Mouse (Mus musculus): ENCODE results near the gene Gm20388. TPM values are rescaled to one million over a fixed set of nuclear protein-coding genes. Genes with fewer than 3 reads are reported as not detected.

Gene Gm20388
- polyA plus RNA-seq, 1 experiment, result 28.1 TPM

DNA sequence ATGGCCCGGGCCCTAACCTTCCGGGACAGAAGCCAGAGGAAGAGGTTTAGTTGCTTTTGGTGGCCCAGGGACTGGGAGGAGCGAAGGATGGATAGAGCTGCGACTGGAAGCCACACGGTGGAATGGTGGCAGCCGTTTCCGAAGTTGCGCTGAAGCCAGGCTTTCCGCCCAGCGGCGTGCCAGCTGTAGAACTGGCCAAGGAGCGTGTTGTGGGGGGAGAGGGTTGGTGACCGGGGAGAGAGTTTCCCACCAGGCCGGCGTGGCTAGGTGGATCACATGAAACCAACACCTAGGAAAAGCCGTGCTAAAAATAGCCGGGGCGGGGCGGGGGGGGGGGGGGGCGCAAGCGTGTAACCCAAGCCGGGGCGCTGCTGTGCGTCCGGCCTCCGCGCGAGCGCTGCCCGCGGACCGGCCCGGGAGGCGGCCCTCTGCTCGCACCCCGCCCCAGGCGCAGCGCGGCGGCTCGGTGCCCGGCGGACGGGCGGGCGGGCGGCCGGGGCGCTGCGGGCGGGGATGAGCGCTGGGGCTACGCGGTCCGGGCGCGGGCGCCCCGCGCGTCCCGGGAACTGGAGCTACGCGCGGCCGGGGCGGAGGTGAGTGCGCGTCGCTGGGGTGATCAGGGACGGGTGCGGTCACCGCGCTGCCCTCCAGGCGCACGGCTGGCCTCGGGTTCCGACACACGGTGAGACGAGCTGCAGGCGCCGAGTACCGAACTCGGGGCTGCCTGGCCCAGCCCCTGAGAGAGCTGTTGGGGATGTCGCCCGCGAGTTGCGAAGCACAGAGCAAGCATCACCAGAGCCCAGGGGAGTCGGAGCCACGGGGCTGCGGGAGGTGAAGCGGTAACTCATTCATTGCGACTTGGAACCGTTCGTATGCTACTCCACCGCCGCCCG, 2319.4 kb downstream of the Gm20388 start:
- peak overlapping the region; percentile 70 for H3K4me3 ChIP-seq (ENCODE audit: low read depth, low read length)
- no peaks in the 10 kb centered on the region for H3K9me3 ChIP-seq (replicated peaks; ENCODE audit: control insufficient read depth, insufficient read depth, low read length, poor library complexity, severe bottlenecking)
- TF ChIP-seq CTCF (IDR thresholded peaks at IDR 0.05; ENCODE audit: low read depth, low read length) (no peak), EP300 (IDR thresholded peaks at IDR 0.05; ENCODE audit: insufficient read depth, low read depth, low read length) (no peak), POLR2A (IDR thresholded peaks at IDR 0.05; ENCODE audit: insufficient read depth, low read length) (no peak)
- peak overlapping the region; percentile 61 for H3K9ac ChIP-seq (ENCODE audit: low read depth, poor library complexity, severe bottlenecking)
- H3K36me3 ChIP-seq (ENCODE audit: control insufficient read depth, insufficient read depth, low read length, poor library complexity, severe bottlenecking), result no peaks in the 10 kb centered on the region
- H3K27ac ChIP-seq (ENCODE audit: insufficient read depth, low read length), result no peak overlapping the region
- peaks cover 2% of the 10 kb centered on the region for H3K4me1 ChIP-seq (ENCODE audit: control insufficient read depth, insufficient read depth, low read length)
- H3K27me3 ChIP-seq (ENCODE audit: control insufficient read depth, insufficient read depth, low read length, poor library complexity, severe bottlenecking), result peaks cover 5% of the 10 kb centered on the region

DNA sequence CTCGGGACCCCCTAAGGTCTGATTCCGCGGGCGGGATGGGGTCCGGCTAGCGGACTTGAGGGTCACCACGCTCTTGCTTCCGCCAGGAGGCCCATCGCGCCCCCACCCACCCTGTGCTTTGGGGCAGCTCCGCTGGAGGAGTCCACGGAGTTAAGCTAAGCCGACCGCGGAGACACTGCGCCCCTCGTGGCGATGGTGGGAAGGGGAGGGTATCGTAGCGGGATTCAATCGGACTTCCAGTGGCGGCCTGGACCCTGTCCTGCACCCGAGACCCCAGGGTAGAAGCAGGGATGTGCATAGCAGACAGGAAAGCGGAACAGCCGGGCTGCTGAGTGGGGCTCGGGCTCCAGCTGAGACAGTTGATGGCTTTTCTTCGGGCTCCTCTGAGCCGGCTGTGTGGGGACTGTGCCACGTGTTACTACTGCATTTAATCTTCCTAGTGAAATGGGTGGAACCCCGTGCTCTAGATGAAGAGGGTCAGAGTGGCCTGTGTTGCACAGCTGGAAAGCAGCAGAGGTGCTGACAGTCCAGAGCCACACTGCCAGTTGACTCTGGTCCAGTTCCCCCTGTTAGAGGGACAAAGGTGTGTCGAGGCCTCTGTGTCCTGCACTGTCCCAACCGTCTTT, 2320.2 kb downstream of the Gm20388 start:
- peak overlapping the region; percentile 70 for H3K4me3 ChIP-seq (ENCODE audit: low read depth, low read length)
- no peak overlapping the region for H3K27ac ChIP-seq (ENCODE audit: insufficient read depth, low read length)
- no peaks in the 10 kb centered on the region for H3K9me3 ChIP-seq (replicated peaks; ENCODE audit: control insufficient read depth, insufficient read depth, low read length, poor library complexity, severe bottlenecking)
- H3K27me3 ChIP-seq (ENCODE audit: control insufficient read depth, insufficient read depth, low read length, poor library complexity, severe bottlenecking), result peaks cover 5% of the 10 kb centered on the region
- peaks cover 2% of the 10 kb centered on the region for H3K4me1 ChIP-seq (ENCODE audit: control insufficient read depth, insufficient read depth, low read length)
- no peaks in the 10 kb centered on the region for H3K36me3 ChIP-seq (ENCODE audit: control insufficient read depth, insufficient read depth, low read length, poor library complexity, severe bottlenecking)
- H3K9ac ChIP-seq (ENCODE audit: low read depth, poor library complexity, severe bottlenecking), result peak overlapping the region; percentile 61
- TF ChIP-seq EP300 (IDR thresholded peaks at IDR 0.05; ENCODE audit: insufficient read depth, low read depth, low read length) (no peak), CTCF (IDR thresholded peaks at IDR 0.05; ENCODE audit: low read depth, low read length) (peak; percentile 72)

DNA sequence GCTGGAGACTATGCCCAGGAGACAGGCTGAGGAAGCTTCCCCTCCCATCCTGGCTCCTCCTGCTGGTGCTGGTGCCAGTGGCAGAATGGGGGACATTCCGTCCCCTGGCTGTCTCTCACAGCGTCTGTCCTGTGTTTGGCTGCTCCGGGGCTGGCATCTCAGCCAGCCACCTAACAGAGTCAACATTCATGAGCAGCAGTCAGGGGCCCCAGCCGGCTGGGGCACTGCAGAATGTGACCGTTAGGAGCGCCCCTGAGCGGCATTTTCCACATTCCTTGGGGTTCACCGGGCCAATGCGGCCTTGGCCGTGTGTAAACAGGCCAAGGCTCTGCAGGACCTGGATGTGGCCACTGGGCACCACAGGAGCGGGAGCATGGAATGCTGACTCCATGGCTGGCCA, 2323.4 kb downstream of the Gm20388 start:
- TF ChIP-seq POLR2A (IDR thresholded peaks at IDR 0.05; ENCODE audit: insufficient read depth, low read length) (no peak), EP300 (IDR thresholded peaks at IDR 0.05; ENCODE audit: insufficient read depth, low read depth, low read length) (no peak), CTCF (IDR thresholded peaks at IDR 0.05; ENCODE audit: low read depth, low read length) (no peak)
- no peaks in the 10 kb centered on the region for H3K9me3 ChIP-seq (replicated peaks; ENCODE audit: control insufficient read depth, insufficient read depth, low read length, poor library complexity, severe bottlenecking)
- H3K4me1 ChIP-seq (ENCODE audit: control insufficient read depth, insufficient read depth, low read length), result no peaks in the 10 kb centered on the region
- no peak overlapping the region for H3K4me3 ChIP-seq (ENCODE audit: low read depth, low read length)
- peaks cover 5% of the 10 kb centered on the region for H3K27me3 ChIP-seq (ENCODE audit: control insufficient read depth, insufficient read depth, low read length, poor library complexity, severe bottlenecking)
- H3K36me3 ChIP-seq (ENCODE audit: control insufficient read depth, insufficient read depth, low read length, poor library complexity, severe bottlenecking), result no peaks in the 10 kb centered on the region
- no peak overlapping the region for H3K27ac ChIP-seq (ENCODE audit: insufficient read depth, low read length)
- no peak overlapping the region for H3K9ac ChIP-seq (ENCODE audit: low read depth, poor library complexity, severe bottlenecking)

DNA sequence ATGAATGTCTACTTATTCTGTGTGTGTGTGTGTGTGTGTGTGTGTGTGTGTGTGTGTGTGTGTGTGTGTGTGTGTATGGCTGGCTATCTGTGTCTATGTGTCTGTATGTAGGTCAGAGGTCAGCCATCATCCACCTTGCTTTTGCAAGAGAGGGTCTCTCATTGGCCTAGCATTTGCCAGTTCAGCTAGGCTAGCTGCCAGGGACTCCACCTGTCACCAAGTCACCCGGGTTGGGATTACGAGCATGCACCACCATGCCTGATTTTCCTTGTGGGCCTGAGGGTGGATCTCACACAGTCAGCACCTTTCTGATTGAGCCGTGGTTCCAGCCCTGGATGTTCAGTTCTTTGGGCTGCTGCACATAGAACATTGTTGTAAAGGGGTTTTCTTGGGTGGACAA, 2325.9 kb downstream of the Gm20388 start:
- Histone ChIP-seq H3K36me3 (ENCODE audit: control insufficient read depth, insufficient read depth, low read length, poor library complexity, severe bottlenecking) (no peaks in the 10 kb centered on the region), H3K27me3 (ENCODE audit: control insufficient read depth, insufficient read depth, low read length, poor library complexity, severe bottlenecking) (no peaks in the 10 kb centered on the region), H3K9ac (ENCODE audit: low read depth, poor library complexity, severe bottlenecking) (no peak overlapping the region), H3K4me3 (ENCODE audit: low read depth, low read length) (no peak overlapping the region), H3K4me1 (ENCODE audit: control insufficient read depth, insufficient read depth, low read length) (no peaks in the 10 kb centered on the region), H3K9me3 (replicated peaks; ENCODE audit: control insufficient read depth, insufficient read depth, low read length, poor library complexity, severe bottlenecking) (no peaks in the 10 kb centered on the region), H3K27ac (ENCODE audit: insufficient read depth, low read length) (no peak overlapping the region)
- no peak for TF ChIP-seq CTCF (IDR thresholded peaks at IDR 0.05; ENCODE audit: low read depth, low read length)

DNA sequence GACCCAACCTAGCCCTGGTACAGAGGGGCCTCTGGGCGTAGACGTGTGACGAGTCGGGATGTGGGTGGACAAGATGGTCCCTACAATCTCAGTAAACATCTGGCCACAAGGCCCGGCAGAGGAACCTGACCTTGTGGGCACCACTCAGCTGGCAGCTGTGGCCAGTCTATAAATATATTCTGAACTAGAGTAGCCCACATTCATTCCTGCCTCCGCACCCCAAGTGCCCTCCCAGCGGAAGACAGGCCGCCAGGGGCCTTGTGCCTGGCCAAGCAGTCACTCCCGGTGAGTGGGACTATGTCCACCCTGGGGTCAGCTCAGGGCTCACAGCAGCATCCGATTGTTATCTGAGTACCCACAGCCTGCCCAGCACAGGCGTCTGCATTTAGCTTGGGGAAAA, 2327.6 kb downstream of the Gm20388 start:
- Histone ChIP-seq H3K36me3 (ENCODE audit: control insufficient read depth, insufficient read depth, low read length, poor library complexity, severe bottlenecking) (no peaks in the 10 kb centered on the region), H3K9me3 (replicated peaks; ENCODE audit: control insufficient read depth, insufficient read depth, low read length, poor library complexity, severe bottlenecking) (no peaks in the 10 kb centered on the region), H3K9ac (ENCODE audit: low read depth, poor library complexity, severe bottlenecking) (no peak overlapping the region), H3K27me3 (ENCODE audit: control insufficient read depth, insufficient read depth, low read length, poor library complexity, severe bottlenecking) (no peaks in the 10 kb centered on the region), H3K4me3 (ENCODE audit: low read depth, low read length) (no peak overlapping the region), H3K4me1 (ENCODE audit: control insufficient read depth, insufficient read depth, low read length) (no peaks in the 10 kb centered on the region), H3K27ac (ENCODE audit: insufficient read depth, low read length) (no peak overlapping the region)
- TF ChIP-seq EP300 (IDR thresholded peaks at IDR 0.05; ENCODE audit: insufficient read depth, low read depth, low read length) (no peak), POLR2A (IDR thresholded peaks at IDR 0.05; ENCODE audit: insufficient read depth, low read length) (no peak), CTCF (IDR thresholded peaks at IDR 0.05; ENCODE audit: low read depth, low read length) (no peak)

DNA sequence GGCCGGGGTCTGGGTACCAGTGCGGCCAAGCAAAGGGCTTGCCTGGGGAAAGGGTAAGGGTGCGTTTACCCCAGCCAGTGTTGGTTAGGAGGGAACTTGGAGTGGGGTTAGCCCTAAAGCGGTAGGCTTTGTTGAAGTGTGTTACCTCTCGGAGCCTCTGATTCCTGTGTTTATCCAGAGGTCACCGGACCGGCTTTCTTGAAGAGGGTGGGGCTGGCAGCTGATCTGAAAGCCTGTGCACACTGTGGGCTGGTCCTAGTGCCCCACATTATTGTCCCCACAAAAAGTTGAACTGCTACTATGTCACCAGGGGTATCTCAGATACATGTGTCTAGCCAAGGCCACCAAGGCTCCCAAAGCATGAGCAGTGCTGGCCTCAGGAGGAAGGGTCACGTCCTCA, 2328.1 kb downstream of the Gm20388 start:
- no peak overlapping the region for H3K4me3 ChIP-seq (ENCODE audit: low read depth, low read length)
- no peaks in the 10 kb centered on the region for H3K36me3 ChIP-seq (ENCODE audit: control insufficient read depth, insufficient read depth, low read length, poor library complexity, severe bottlenecking)
- H3K27ac ChIP-seq (ENCODE audit: insufficient read depth, low read length), result no peak overlapping the region
- no peaks in the 10 kb centered on the region for H3K4me1 ChIP-seq (ENCODE audit: control insufficient read depth, insufficient read depth, low read length)
- no peak overlapping the region for H3K9ac ChIP-seq (ENCODE audit: low read depth, poor library complexity, severe bottlenecking)
- no peaks in the 10 kb centered on the region for H3K9me3 ChIP-seq (replicated peaks; ENCODE audit: control insufficient read depth, insufficient read depth, low read length, poor library complexity, severe bottlenecking)
- no peaks in the 10 kb centered on the region for H3K27me3 ChIP-seq (ENCODE audit: control insufficient read depth, insufficient read depth, low read length, poor library complexity, severe bottlenecking)
- TF ChIP-seq POLR2A (IDR thresholded peaks at IDR 0.05; ENCODE audit: insufficient read depth, low read length) (no peak), CTCF (IDR thresholded peaks at IDR 0.05; ENCODE audit: low read depth, low read length) (no peak), EP300 (IDR thresholded peaks at IDR 0.05; ENCODE audit: insufficient read depth, low read depth, low read length) (no peak)

All from ES-Bruce4 (cell line).